Mouse (Mus musculus): ENCODE measurements around the gene Rnasel.

- TF ChIP-seq CTCF (IDR thresholded peaks at IDR 0.05; ENCODE audit: low read depth): no peak
- no peak for TF ChIP-seq EP300 (IDR thresholded peaks at IDR 0.05; ENCODE audit: low read depth)
Measured at GRCm38 (mm10) chr1:153794241-153794640, 45.0 kb downstream of the Rnasel start.

Data from liver, postnatal 0 days (tissue).